Mouse (Mus musculus): ENCODE data around the gene Ank.

DNA sequence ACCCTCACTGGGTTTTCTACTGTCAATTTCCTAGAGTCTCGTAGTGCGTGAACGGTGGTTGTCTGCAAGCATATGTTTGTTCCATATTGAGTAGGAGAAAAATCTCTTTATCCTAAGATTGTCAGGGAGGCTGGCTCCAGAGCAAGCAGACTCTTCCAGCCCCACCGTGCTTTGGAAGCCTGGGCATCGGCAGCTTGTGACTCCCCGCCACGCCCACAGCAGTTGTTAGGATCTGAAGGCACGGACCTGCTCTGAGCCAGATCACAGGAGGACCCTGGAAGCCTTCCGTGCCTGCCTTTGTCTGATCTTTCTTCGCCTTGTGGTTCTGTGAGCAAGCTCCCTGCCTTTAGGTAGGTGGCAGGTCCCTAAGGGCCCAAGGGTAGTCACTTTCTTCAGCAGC is 21.6 kb downstream of the Ank start:
- TF ChIP-seq CTCF (IDR thresholded peaks at IDR 0.05; ENCODE audit: control insufficient read depth, insufficient read depth, low read length) (no peak), POLR2A (IDR thresholded peaks at IDR 0.05; ENCODE audit: borderline replicate concordance, control insufficient read depth, low read depth, low read length) (no peak)
